Mouse (Mus musculus): ENCODE data around the gene Aen.

Gene Aen

DNA sequence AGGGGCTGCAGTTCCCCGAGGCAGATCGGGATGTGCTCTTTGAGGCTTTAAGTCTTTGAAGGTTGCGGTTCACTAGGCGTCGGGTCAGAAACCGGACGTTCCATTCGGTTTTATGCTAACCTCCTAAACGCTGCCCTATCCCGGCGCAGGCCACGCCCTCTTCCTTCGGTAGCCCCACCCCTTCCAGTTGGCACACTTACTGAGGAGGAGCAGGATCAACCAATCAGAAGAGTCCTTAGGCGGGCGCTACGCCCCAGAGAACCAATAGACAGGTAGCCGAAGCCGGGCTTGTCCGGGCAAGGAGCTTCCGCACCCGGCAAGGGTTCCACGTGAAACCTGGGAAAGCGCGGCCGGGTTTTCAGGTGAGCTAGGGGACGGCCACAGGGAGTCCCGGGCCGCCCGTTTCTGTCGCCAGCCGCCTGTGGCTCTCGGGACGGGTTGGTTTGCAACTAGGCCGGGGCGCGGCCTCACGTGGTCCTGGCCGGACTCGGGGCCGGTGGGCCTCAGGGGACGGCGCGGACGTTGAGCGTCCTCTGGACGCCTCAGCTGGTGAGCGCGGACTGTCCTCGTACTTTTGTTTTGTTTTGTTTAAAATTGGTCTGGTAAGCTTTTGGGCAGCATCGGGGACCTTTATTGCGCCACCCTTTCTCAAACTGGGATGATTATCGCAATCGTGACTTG, at the start of gene Aen:
TSS of gene Aen (plus strand) at position 202 of the 681 bp plus-strand sequence.
- DNase-seq (ENCODE audit: low spot score) = peak; percentile 99

DNA sequence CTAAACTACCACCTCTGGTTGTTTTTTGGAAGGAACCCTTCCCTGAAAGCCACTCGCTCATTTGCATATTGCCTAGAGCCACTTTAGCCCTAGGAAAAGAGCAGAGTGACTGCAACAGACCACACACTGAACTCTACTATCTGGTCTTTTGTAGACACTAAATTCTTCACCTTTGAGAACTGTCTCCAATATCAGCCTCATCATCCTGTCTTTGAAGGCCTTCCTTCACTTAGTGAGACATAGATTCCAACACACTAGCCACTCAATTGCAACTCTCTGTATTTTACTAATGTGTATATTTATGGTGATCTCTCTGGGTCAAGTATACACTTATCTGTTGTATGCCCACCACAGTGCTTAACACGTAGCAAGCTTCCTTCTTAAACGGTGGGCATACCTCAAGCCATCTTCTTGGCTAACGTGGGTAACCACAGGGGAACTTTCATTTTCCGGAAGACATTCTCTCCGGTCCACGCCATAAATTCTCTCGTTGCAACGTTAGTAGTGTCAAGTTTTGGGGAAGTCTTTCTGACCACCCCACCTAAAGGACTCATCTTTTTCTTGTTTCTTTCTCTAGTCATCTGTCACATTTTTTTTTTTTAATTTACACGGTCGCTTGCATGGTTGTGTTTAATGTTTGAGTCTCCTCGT, 49.5 kb upstream of the Aen start:
- no peak for DNase-seq (ENCODE audit: low spot score)

DNA sequence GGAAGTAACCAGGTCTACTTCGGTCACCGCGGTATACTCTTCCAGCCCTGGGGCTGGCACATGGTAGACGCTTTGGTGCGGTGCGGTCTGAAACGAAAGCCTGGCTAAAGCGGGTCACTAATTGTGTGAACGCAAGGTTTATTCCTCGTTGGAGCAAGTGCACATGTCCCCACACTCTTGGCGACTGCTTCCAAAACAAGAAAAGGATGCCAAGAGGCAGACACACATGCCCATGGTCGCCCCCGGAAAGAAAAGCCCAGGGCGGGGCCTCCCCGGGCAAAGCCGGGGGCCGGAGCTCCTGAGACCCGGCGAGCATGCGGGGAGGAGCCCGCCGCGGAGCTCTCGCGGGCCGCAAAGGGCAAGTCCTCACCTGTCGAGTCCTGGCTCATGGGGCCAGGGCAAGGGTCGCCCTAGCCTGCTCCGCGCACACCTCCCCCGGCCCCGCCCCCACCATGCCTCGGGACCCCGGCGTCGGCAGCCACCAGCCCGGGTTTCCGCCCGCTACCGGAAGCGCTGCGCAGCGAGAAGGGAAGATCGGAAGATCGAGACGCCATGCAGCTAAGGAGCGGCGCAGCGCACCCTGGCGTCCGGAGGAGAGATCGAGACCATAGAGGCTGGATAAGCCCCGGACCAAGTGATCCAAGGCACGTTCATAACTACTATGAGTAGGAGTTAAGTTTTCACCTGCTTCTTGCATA, 48.8 kb upstream of the Aen start, which contains the start of gene Det1:
TSS of gene Det1 (minus strand) at position 527 of the 698 bp plus-strand sequence.
- peak; percentile 92 for DNase-seq (ENCODE audit: low spot score)

DNA sequence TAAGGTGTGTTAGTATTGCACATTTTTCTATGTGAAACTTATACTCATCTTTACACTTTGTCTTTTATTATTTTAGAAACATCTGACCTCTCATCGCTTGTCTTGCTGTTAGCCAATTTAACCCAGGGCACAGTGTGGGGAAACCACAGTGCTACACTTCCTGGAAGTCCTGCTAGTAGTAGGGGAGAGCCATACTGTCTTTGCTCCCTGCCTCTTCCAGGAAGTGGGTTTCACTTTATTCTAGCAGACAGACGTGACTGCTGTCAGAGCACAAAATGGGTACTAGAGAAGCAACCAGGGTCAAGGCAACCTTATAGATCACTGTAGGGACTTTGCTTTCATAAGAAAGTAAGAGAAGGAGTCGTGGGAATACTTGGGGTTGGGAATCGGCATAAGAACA, 41.6 kb upstream of the Aen start:
- DNase-seq (ENCODE audit: low spot score) = no peak

DNA sequence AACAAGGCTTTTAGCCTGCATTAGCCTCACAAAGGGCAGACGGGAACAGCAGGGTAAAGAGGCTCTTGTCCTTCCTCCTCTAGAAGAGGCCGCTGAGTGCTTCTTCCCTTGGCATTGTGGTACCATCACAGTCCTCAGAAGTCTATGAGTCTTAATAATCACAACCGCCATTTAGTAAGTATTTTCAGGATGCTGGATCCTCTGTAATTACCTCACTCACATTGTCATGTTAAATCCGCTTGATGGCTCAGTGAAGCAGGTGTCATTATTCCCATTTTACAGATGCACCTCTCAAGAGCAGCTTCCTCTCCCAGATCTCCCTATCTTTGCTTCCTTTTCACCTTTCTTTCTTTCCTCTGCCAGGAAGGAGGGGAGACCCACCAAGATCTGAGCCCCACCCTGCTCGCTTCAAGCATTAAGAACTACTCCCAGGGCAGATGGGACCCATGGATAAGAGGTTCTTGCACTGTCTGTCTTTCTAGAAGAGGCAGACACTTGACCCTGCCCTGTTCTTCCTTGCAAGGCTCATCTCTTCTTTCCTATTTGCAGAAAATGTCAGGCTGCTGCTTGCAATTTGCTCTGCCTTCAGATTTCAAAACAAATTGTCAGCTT, 40.5 kb upstream of the Aen start:
- no peak for DNase-seq (ENCODE audit: low spot score)

DNA sequence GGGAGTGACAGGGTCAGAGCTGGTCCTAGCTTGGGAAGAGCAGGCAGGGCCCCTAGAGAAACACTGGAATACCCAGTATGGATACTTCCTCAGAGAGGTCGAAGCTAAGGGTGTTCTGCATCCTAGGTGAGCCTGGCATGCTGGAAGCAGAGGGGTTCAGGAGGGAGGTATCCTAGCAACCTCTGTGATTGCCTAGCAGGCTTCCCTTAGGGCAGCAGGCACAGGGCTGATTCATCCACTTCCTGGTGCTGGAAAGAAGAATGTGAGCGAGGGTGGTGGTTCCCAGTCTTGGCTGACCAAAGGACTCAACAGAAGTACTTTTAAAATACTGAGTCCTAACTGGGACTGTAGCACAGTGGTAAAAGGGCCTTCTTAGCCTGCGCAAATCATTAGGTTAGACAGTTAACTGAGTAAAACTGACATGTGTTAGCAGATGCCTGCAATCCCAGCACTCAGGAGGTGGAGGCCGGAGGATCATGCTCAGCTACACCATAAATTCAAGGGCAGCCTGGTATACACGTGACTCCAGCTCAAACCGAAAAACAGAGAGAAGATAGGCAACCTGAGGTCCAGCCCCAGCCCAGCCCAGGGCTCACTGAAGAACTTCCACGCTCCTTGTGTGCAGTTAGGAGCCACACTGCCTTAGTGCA, 31.7 kb upstream of the Aen start:
- DNase-seq (ENCODE audit: low spot score) = no peak

DNA sequence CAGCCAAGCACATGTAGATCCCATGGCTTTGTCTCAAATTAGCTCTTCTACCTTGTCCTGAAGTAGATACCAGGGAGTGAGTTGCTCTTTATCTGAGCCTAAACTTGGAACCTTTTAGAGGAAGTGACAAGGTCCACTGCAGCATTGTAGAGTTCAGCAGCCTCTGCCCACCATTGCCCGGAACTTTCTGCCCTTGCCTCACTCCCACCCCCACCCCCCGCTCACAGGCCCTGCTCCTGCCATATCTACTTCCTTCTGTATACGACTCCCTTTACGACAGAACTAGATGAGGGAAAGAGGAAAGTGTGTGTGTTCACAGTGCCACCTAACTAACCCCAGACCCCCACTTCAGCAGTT, 31.2 kb upstream of the Aen start:
- DNase-seq (ENCODE audit: low spot score) = no peak

DNA sequence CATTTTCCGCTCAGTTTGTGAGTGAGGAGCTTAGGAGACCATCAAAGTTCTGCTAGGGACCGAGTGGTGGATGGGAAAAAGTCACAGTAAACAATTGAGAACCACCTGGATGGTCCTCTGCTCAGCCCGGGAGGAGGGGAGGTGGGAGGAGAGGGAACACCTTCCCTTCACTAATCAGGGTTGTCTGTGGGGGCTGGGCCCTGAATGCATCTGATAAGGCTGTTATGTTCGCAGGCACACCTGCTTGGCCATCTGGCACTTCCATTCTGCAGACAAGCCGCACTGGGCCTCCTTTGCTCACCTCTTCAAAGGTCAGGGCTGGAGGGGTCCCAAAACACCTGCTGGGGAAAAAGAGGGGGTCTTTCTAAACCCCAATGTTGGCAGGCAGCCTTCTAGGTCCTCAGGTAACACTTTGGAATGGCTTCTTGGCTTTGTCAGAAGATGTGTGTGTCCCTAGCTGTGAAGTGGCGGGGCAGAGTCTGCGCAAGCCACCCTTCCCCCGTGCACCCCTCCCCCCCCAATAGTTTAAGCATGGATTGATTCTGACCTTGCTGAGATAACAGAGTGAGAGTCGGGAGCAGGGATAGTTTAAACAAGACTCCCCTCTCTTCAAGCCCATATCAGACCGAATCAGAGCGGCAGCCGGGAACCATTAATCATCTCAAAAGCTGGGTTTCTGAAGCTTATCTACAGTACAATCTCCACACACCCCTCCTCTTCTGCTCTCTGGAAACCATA, 30.3 kb upstream of the Aen start:
- DNase-seq (ENCODE audit: low spot score) = no peak

DNA sequence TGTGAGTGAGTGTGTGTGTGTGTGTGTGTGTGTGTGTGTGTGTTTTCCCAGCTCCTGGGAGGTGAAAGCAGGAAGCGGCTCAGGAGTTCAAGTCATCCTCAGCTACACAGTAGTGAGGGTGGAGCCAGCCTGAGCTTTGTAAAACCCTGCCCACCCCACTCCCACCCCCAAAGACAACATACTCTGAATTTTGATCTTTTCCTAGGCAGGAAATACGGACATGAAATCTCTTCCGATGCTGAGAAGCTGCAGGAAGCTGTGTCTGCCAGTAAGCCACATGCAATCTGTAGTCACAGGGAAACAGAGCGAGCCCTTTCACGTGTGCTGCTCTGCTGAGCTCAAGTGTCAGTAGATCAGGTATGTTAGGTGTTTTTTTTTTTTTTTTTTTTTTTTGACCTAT, 26.9 kb upstream of the Aen start:
- DNase-seq (ENCODE audit: low spot score) = no peak

DNA sequence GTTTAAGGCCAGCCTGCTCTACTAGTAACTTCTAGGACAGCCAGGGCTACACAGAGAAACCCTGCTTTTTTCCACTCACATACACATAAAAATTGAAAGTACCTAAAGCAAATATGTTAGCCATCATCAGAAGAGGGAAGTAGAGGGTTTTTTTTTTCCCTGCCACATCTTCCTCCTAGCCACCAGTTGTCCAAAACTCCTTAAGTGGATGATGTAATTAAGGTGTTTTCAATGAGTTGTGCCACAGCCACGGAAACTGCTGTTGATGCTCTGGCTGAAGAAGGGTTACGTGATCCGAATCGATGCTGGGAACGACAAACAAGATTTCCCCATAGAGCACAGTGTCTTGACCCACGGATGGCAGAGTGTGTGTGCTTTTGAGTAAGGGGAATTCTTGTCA, 23.3 kb upstream of the Aen start:
- DNase-seq (ENCODE audit: low spot score) = no peak

DNA sequence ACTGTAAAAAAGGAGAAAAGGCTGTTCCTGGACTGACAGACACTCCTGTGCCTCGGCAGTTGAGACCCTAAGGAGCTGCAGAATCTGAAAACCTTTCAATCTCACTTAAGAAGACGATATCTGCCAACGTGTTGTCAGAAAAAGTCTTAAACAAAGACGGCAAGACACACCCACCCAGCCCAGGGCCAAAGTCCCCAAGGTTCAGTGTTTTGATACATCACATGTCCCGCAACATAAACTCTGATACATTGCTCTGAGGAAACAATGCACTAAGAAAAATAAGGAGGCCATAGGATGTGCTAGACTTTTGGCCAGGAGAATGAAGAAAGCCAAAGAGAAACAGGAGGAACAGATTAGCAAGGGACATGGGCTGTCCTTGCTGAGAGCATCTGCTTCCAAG, 22.8 kb upstream of the Aen start:
- DNase-seq (ENCODE audit: low spot score) = no peak

DNA sequence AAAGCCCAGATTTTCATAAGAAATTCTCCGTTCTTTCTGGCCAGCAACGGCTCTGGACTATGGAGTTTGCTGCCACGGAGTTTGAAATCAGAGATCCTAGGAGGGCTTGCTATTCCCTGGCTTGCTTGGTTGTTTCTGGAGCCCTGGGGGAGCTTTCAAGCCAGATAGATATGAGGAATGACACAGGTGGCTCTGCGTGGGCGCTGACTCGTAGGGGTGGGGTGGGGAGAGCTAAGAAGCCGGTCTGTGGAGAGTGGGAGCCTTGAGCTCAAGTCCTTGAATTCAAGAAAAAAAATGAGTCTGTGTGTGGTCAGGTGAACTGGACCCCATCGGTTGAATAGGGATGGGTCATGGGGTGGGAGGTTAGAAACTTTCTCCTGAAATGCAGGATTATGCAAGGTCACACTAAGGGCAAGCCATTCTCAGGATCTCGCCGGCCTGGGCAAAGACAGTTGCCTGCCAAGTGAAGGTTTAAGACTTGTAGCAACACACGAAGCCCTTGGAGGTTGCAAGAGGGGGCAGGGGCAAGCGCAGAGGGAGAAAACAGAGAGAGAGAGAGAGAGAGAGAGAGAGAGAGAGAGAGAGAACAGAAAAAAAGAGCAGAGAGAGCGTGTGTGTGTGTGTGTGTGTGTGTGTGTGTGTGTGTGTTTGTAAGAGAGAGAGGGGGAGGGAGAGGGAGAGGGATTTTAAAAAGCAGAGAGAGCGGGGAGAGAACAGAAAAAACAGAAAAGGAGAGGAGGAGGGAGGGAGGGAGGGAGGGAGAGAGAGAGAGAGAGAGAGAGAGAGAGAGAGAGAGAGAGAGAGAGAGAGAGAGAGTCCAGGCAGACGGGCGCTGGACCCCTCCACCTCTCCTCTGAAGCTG, 13.8 kb upstream of the Aen start:
- DNase-seq (ENCODE audit: low spot score) = no peak

DNA sequence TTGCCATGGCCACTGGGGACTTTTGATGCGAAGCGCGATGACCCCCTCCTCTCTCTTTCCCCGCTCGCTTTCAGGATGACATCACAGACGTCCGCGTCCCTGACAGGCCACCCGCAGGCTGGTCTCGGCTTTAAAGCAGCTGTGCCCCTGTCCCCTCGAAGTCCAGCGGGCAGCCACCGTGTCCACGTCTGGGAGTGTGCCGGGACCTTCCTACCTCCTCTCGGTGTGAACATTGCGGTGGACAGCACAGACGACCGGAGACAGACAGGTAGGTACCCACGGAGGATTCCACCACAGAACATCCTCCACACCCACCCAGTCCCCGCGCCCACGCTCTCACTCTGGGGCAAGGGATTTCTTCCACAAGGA, 13.2 kb upstream of the Aen start:
- no peak for DNase-seq (ENCODE audit: low spot score)

DNA sequence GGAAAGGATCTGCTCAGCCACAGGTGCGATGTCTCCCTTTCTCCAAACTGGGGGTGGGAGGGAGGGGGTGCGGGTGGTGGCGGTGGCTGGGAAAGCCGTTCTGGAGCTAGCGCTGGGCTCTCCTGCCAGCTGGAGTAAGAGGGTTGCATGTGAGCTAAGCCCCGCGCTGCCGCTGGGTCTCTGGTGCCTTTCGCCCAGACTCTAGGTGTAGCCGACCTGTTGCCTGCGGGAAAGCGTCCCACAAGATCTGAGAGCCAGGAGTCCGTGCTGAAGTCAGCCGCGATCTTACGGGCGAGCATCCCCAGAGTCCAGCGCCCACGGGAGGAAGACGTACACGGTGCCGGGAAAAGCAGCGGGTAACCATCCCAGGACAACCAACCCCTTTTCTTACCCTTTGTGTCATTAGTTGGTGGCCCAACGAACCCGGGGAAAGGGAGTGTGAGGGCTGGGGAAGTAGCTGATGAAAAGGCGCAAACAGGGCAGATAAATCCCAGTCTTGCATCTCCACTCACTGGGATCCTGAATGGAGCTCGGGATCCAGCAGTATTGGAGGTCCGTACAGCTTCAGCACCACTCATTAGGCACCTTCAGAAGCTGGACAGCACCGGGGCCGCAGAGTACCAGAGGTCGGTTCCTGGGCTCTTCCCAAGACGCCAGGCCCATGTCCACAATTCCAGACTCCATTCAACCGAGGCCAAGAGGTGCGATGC, 12.5 kb upstream of the Aen start:
- no peak for DNase-seq (ENCODE audit: low spot score)

DNA sequence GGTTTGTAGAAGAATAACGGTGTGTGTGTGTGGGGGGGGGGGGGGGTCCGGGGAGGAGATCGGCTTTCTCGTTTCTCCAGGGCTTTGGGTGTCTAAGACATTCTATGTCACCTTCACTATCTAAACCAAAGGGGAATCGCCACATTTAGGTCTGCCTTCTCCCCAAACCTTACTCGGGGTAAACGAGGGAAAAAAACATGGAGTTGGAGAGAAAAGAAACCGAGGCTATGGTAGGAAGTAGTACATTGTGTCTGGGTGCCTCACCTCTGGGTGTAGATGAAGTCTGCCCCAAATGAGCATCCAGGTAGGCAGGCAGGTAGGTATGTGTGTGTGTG, 12.0 kb upstream of the Aen start:
- no peak for DNase-seq (ENCODE audit: low spot score)

DNA sequence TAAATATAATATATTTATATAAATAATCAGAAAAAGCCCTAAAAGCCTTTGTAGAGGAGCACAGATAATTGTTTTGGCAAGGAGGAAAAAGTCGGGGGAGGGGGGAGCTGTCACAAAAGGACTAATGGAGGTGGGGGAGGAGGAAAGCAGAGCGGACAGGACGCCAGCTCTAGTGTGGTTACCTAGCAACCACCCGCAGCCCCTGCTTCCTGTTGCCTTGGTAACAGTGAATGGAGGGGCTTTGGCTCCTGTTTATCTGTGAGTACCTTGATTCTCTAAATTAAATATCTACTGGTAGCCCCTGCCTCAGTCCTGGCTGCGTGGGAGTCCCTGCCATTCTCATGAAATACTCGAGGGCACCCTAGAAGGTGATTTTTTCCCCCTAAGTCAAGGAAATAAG, 11.5 kb upstream of the Aen start:
- DNase-seq (ENCODE audit: low spot score) = no peak

DNA sequence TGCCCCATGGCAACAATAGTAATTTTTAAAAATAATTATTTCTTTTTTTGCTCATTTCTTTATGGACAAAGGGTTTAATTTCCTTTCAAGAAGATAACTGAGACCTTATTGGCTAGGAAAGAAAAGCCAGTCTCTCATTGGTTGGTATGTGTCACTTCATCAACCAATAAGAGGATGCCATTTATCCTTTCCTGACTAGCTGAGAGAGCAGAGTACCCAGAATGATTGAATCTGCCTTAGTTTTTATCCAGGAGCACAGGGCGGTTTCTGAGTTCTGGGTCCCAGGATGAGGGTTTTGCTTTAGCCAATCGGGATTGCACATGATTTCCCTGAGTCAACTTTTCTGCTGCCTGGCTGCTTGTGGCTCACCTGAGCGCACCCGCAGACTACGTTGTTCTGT, 10.2 kb upstream of the Aen start:
- DNase-seq (ENCODE audit: low spot score) = no peak

DNA sequence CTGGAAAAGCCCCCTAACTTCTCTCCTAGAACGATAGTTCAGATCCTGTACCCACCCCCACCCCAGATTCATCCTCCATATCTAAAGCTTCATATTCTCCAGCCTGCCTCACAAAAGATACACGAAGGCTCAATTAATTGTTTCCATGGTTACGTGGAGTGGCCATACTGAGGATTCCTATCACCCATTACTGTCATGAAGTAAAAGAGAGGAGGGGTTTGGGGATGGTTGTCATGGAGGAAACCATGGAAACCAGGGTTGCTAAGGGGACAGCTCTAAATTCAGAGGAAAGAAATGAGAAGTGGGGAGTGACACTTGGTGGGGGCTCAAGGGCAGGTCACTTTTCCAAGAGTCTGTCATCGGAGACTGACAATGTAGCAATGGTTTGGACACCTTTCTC, 9.2 kb upstream of the Aen start:
- DNase-seq (ENCODE audit: low spot score) = no peak

DNA sequence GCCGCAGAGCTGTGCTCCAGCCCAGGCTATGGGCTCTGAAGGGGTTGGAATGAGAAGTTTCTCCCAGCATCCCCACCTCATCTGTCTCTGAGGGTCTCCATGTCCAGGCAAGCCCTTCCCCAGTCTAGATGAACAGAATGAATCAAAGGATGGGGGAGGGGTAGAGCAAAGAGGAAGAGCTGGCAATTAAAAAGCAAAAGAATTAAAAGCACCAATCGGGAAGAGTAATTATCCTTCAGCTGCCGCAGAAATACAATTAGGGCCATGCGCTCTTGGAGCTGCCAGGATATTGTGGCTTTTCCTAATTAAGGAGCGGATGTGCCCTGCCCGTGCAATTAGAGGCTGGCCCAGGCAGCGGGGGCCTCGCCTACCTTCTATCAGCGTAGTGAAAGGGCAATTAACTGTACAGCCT, 8.2 kb upstream of the Aen start:
- DNase-seq (ENCODE audit: low spot score) = no peak

DNA sequence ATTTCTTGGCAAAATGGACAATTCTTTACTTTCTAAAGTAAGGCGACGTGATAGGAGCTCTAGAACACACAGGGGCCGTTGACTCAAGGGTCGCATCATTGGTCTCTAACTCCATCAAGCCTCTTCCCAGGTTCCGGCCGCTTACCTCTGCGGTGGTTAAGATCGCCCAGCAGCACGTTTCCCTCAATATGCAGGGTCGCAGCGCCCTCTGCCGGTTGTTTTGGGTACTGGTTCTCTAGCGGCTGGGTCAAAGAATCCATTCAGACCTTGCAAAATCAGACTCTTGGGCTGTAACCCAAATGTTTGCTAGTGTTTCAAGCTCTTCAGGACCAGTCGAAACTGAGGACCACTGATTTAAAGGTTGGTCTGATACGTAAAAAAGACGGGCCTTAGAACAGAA, 5.0 kb upstream of the Aen start:
- DNase-seq (ENCODE audit: low spot score) = peak; percentile 87
